Mouse (Mus musculus) small intestine, adult 2 months (tissue): Measurements from ENCODE around the gene Cryge.

ENCODE experiments used
- CTCF ChIP-seq: fragments of 200-500 bp; IDR thresholded peaks from 2 replicates; pipeline ENCODE4 v1.5.1; 2012; ENCODE audit warnings: low read depth, mild to moderate bottlenecking, control low read depth, inconsistent platforms, low read length, moderate library complexity, mixed read lengths; ENCODE audit not compliant: insufficient replicate concordance, insufficient read length; ENCODE audit errors: extremely low read depth
- POLR2A ChIP-seq: fragments of 200-500 bp; IDR thresholded peaks from 2 replicates; pipeline ENCODE4 v1.6.1; 2012; ENCODE audit warnings: low read depth, mild to moderate bottlenecking, control low read depth, inconsistent platforms, low read length, moderate library complexity

- TF ChIP-seq CTCF (no peak), POLR2A (no peak)
Measured at GRCm38 (mm10) chr1:65032641-65033040, 18.3 kb downstream of the Cryge start, which contains the start of gene Akr1cl.
